Mouse (Mus musculus) liver, postnatal 0 days (tissue): ENCODE data around the gene Me3.

Source experiments
- CTCF ChIP-seq: sonication (generic); IDR thresholded peaks from 2 replicates; pipeline ENCODE4 v1.5.1; 2016; ENCODE audit warnings: antibody characterized with exemption, low read depth
- EP300 ChIP-seq: IDR thresholded peaks from 2 replicates; pipeline ENCODE4 v1.6.1; 2016; ENCODE audit warnings: antibody characterized with exemption, low read depth, mild to moderate bottlenecking

GRCm38 (mm10) chr7:89803966-89804365 is 171.8 kb downstream of the Me3 start:
- TF ChIP-seq CTCF (no peak), EP300 (no peak)
